In genomic region chr13:104789663-104790062, GRCm38 (mm10) we compare ENCODE assay signal across 8 mouse cellular contexts. TPM values are rescaled to one million over a fixed set of nuclear protein-coding genes. Genes with fewer than 3 reads are reported as not detected.
DNase-seq lines count a peak whose midpoint lies in the region; ATAC-seq and TF ChIP-seq lines count a peak whose summit lies in the region.

No protein-coding gene starts in this region.

- 17% methylated on average over 2 of the region's 2 CpGs for WGBS in forebrain, embryonic 13.5 days
- WGBS in liver, postnatal 0 days (ENCODE audit: insufficient replicate concordance) = 12% methylated on average over 2 of the region's 2 CpGs

- ATAC-seq in forebrain, embryonic 13.5 days = peak; percentile 75
- ATAC-seq in liver, postnatal 0 days = peak; percentile 53

- no peak overlapping the region for H3K4me3 ChIP-seq in layer of hippocampus, adult 2 months
- no peak overlapping the region for H3K4me3 ChIP-seq in forebrain, embryonic 13.5 days
- H3K4me3 ChIP-seq in liver, postnatal 0 days (ENCODE audit: low read depth, low read length) = no peak overlapping the region

- H3K4me1 ChIP-seq in forebrain, embryonic 13.5 days = no peaks in the 10 kb centered on the region
- no peaks in the 10 kb centered on the region for H3K4me1 ChIP-seq in liver, postnatal 0 days (ENCODE audit: insufficient read depth)

- peak; percentile 92 for TF ChIP-seq CTCF in layer of hippocampus, adult 2 months (conservative IDR thresholded peaks at IDR 0.05)
- peak; percentile 84 for TF ChIP-seq CTCF in liver, postnatal 0 days (IDR thresholded peaks at IDR 0.05; ENCODE audit: low read depth)

- DNase-seq in layer of hippocampus, adult 2 months (ENCODE audit: low spot score in 2 of 2) = peak; percentile 36 to 48
- DNase-seq in layer of hippocampus, adult 9-11 months = no peak
- peak; percentile 54 for DNase-seq in ES-CJ7 (ENCODE audit: low read depth, low spot score)
- peak; percentile 12 for DNase-seq in brain, embryonic 18.5 days (ENCODE audit: low read depth, low spot score)
- no peak for DNase-seq in liver, postnatal 0 days
- peak; percentile 77 for DNase-seq in retina, embryonic 14.5 days (ENCODE audit: low spot score)
- no peak for DNase-seq in ovary, postnatal 10 days (ENCODE audit: low spot score)

- H3K27ac ChIP-seq in layer of hippocampus, adult 2 months = no peak overlapping the region
- H3K27ac ChIP-seq in forebrain, embryonic 13.5 days = no peak overlapping the region
- no peak overlapping the region for H3K27ac ChIP-seq in liver, postnatal 0 days (ENCODE audit: low read depth)

- H3K27me3 ChIP-seq in forebrain, embryonic 13.5 days = no peaks in the 10 kb centered on the region
- H3K27me3 ChIP-seq in liver, postnatal 0 days (ENCODE audit: insufficient read depth, low read length) = no peaks in the 10 kb centered on the region

- no peak for TF ChIP-seq EP300 in liver, postnatal 0 days (IDR thresholded peaks at IDR 0.05; ENCODE audit: low read depth)

- H3K36me3 ChIP-seq in forebrain, embryonic 13.5 days (ENCODE audit: poor library complexity, severe bottlenecking) = peaks cover 23% of the 10 kb centered on the region
- H3K36me3 ChIP-seq in liver, postnatal 0 days (replicated peaks; ENCODE audit: insufficient read depth, low read length) = peaks cover 7% of the 10 kb centered on the region; the same call in 1 of the 2 replicates

- no peaks in the 10 kb centered on the region for H3K9me3 ChIP-seq in forebrain, embryonic 13.5 days (replicated peaks)
- no peaks in the 10 kb centered on the region for H3K9me3 ChIP-seq in liver, postnatal 0 days (ENCODE audit: low read length)

- no peak overlapping the region for H3K4me2 ChIP-seq in forebrain, embryonic 13.5 days
- no peak overlapping the region for H3K4me2 ChIP-seq in liver, postnatal 0 days (ENCODE audit: low read depth, low read length)

- H3K9ac ChIP-seq in forebrain, embryonic 13.5 days = no peak overlapping the region
- no peak overlapping the region for H3K9ac ChIP-seq in liver, postnatal 0 days (replicated peaks)

RNA-seq across cellular contexts. Expression of gene Srek1ip1, which starts 2.6 kb away (rescaled TPM):
- total RNA-seq in layer of hippocampus, adult 2 months (2021) = 10 to 100 TPM; 21.6 to 22.5 TPM
- polyA plus RNA-seq in forebrain, embryonic 13.5 days (2015; fragmentation: Nextera tagmentation; extraction: Ambion mirVana) = 23.4 and 23.5 TPM in 2 replicates
- polyA plus RNA-seq in liver, postnatal 0 days (2015; fragmentation: Nextera tagmentation; extraction: Ambion mirVana) = 9.3 and 9.9 TPM in 2 replicates

RNA-seq across cellular contexts. Expression of gene Cwc27, which starts 27.3 kb away (rescaled TPM):
- 10 to 100 TPM; 18.9 to 20.3 TPM for total RNA-seq in layer of hippocampus, adult 2 months (2021)
- polyA plus RNA-seq in forebrain, embryonic 13.5 days (2015; fragmentation: Nextera tagmentation; extraction: Ambion mirVana) = 32.7 and 35.0 TPM in 2 replicates
- polyA plus RNA-seq in liver, postnatal 0 days (2015; fragmentation: Nextera tagmentation; extraction: Ambion mirVana) = 6.6 and 7.8 TPM in 2 replicates

Comparison
In these comparisons a context has a peak if more than half of its experiments do, and no peak if none do; other contexts are left out.
1. DNase-seq: peak in layer of hippocampus, adult 2 months (2 of 2), ES-CJ7 (single experiment), brain, embryonic 18.5 days (single experiment) and retina, embryonic 14.5 days (single experiment); none in layer of hippocampus, adult 9-11 months (single experiment), liver, postnatal 0 days (single experiment) and ovary, postnatal 10 days (single experiment).